Mouse (Mus musculus) stomach, embryonic 16.5 days (tissue): ENCODE measurements around the gene Hunk. TPM values are rescaled to one million over a fixed set of nuclear protein-coding genes. Genes with fewer than 3 reads are reported as not detected.

Experiments
- ATAC-seq: fragments of 200-750 bp; cut with Nextera tagmentation; 2 replicates; pipeline ENCODE4 v1.8.0; 2017; ENCODE audit warnings: moderate number of reproducible peaks, moderate TSS enrichment; ENCODE audit not compliant: insufficient read depth, low FRiP score
- H3K27ac ChIP-seq: fragments of 300-500 bp; sonication (generic); 2 replicates; pipeline ENCODE4 v1.5.1; 2014; ENCODE audit warnings: low read length
- H3K27me3 ChIP-seq: fragments of 300-500 bp; sonication (generic); 2 replicates; pipeline ENCODE4 v1.6.1; 2014; ENCODE audit warnings: low read length, control low read depth, mixed read lengths; ENCODE audit not compliant: control insufficient read depth, insufficient read depth
- H3K36me3 ChIP-seq: fragments of 300-500 bp; sonication (generic); 2 replicates; pipeline ENCODE4 v1.6.1; 2014; ENCODE audit warnings: low read length; ENCODE audit not compliant: control insufficient read depth, insufficient read depth
- H3K4me1 ChIP-seq: fragments of 300-500 bp; sonication (generic); 2 replicates; pipeline ENCODE4 v1.6.1; 2014; ENCODE audit warnings: low read length, control low read depth, mixed read lengths; ENCODE audit not compliant: control insufficient read depth, insufficient read depth
- H3K4me2 ChIP-seq: fragments of 300-500 bp; sonication (generic); 2 replicates; pipeline ENCODE4 v1.6.1; 2014; ENCODE audit warnings: low read depth, low read length, mixed read lengths
- H3K4me3 ChIP-seq: fragments of 300-500 bp; sonication (generic); replicated peaks from 2 replicates; pipeline ENCODE4 v1.5.1; 2014; ENCODE audit warnings: mild to moderate bottlenecking, low read length
- H3K9ac ChIP-seq: fragments of 300-500 bp; sonication (generic); 2 replicates; pipeline ENCODE4 v1.6.1; 2014; ENCODE audit warnings: low read length
- H3K9me3 ChIP-seq: fragments of 300-500 bp; sonication (generic); replicated peaks from 2 replicates; pipeline ENCODE4 v1.6.1; 2016; ENCODE audit warnings: low read length, control low read depth; ENCODE audit not compliant: control insufficient read depth
- WGBS: fragments of 180-500 bp; shearing (Covaris S2); extraction: QIAGEN DNeasy Blood & Tissue Kit; methylation state at CpG from one replicate; pipeline ENCODE4 v1.1.7; 2014; 5-methylcytosine and 5-hydroxymethylcytosine counted together
- polyA plus RNA-seq: library from polyadenylated mRNA; unstranded; fragments of >200 nt; fragmentation: Nextera tagmentation; extraction: Ambion mirVana; gene quantifications from 2 replicates; pipeline ENCODE4 v1.2.1, GENCODE M21; 2015

Hunk gene
- polyA plus RNA-seq: 5.6 and 6.0 TPM in 2 replicates

- H3K4me3 ChIP-seq: peak within 1 kb of the TSS; percentile 65
- H3K9ac ChIP-seq: peak within 1 kb of the TSS; percentile 78
- WGBS: under 1% methylated on average over 96 of the region's 101 CpGs
- peak within 1 kb of the TSS; percentile 92 for H3K27ac ChIP-seq
- H3K27me3 ChIP-seq: peaks cover 4% of the 10 kb centered on the region; the same call in 1 of the 2 replicates
- ATAC-seq: peak; percentile 84
- peaks cover 44% of the 10 kb centered on the region for H3K4me1 ChIP-seq
- H3K4me2 ChIP-seq: peak within 1 kb of the TSS; percentile 69
- H3K36me3 ChIP-seq: no peaks in the 10 kb centered on the region; the same call in 1 of the 2 replicates
- no peaks in the 10 kb centered on the region for H3K9me3 ChIP-seq
These were observed at the start of gene Hunk for GRCm38 (mm10) chr16:90385688-90386513. Gene Hunk, plus strand, starts transcription at chr16:90386013.

GRCm38 (mm10) chr16:90339026-90339425 is 46.8 kb upstream of the Hunk start:
- Histone ChIP-seq H3K4me2 (no peak overlapping the region), H3K4me1 (no peaks in the 10 kb centered on the region), H3K9ac (no peak overlapping the region), H3K4me3 (no peak overlapping the region), H3K9me3 (no peaks in the 10 kb centered on the region), H3K36me3 (no peaks in the 10 kb centered on the region; the same call in 1 of the 2 replicates), H3K27me3 (no peaks in the 10 kb centered on the region), H3K27ac (no peak overlapping the region)
- WGBS: 92% methylated on average over 6 of the region's 6 CpGs
- no peak for ATAC-seq

GRCm38 (mm10) chr16:90341086-90341485 is 44.7 kb upstream of the Hunk start:
- Histone ChIP-seq H3K27ac (no peak overlapping the region), H3K9me3 (no peaks in the 10 kb centered on the region), H3K4me1 (no peaks in the 10 kb centered on the region), H3K27me3 (no peaks in the 10 kb centered on the region), H3K9ac (no peak overlapping the region), H3K4me3 (no peak overlapping the region), H3K36me3 (no peaks in the 10 kb centered on the region; the same call in 1 of the 2 replicates), H3K4me2 (no peak overlapping the region)
- 88% methylated on average over 5 of the region's 5 CpGs for WGBS
- ATAC-seq: no peak

- no peak overlapping the region for H3K9ac ChIP-seq
- H3K36me3 ChIP-seq: no peaks in the 10 kb centered on the region
- no peaks in the 10 kb centered on the region for H3K27me3 ChIP-seq
- no peak overlapping the region for H3K4me2 ChIP-seq
- no peak overlapping the region for H3K4me3 ChIP-seq
- WGBS: 30% methylated on average over 12 of the region's 13 CpGs
- ATAC-seq: peak; percentile 97
- no peak overlapping the region for H3K27ac ChIP-seq
- no peaks in the 10 kb centered on the region for H3K9me3 ChIP-seq
- H3K4me1 ChIP-seq: no peaks in the 10 kb centered on the region
These were observed 35.9 kb upstream of the Hunk start for GRCm38 (mm10) chr16:90349700-90350548.

GRCm38 (mm10) chr16:90351726-90352125 is 34.1 kb upstream of the Hunk start:
- 67% methylated on average over 8 of the region's 8 CpGs for WGBS

GRCm38 (mm10) chr16:90352691-90353090 is 33.1 kb upstream of the Hunk start:
- Histone ChIP-seq H3K27ac (no peak overlapping the region), H3K4me2 (no peak overlapping the region), H3K4me3 (no peak overlapping the region), H3K4me1 (no peaks in the 10 kb centered on the region), H3K36me3 (no peaks in the 10 kb centered on the region), H3K27me3 (no peaks in the 10 kb centered on the region), H3K9ac (no peak overlapping the region), H3K9me3 (no peaks in the 10 kb centered on the region)
- no peak for ATAC-seq
- WGBS: 53% methylated on average over 6 of the region's 6 CpGs

More at GRCm38 (mm10) chr16:90351726-90352125, 34.1 kb upstream of the Hunk start:
- H3K36me3 ChIP-seq: no peaks in the 10 kb centered on the region
- no peak overlapping the region for H3K4me2 ChIP-seq
- no peak overlapping the region for H3K4me3 ChIP-seq
- ATAC-seq: no peak
- H3K27ac ChIP-seq: no peak overlapping the region
- H3K9ac ChIP-seq: no peak overlapping the region
- no peaks in the 10 kb centered on the region for H3K27me3 ChIP-seq
- H3K4me1 ChIP-seq: no peaks in the 10 kb centered on the region
- no peaks in the 10 kb centered on the region for H3K9me3 ChIP-seq

GRCm38 (mm10) chr16:90353156-90353555 is 32.7 kb upstream of the Hunk start:
- Histone ChIP-seq H3K9me3 (no peaks in the 10 kb centered on the region), H3K4me1 (no peaks in the 10 kb centered on the region), H3K4me3 (no peak overlapping the region), H3K4me2 (no peak overlapping the region), H3K36me3 (no peaks in the 10 kb centered on the region), H3K9ac (no peak overlapping the region), H3K27ac (no peak overlapping the region), H3K27me3 (no peaks in the 10 kb centered on the region)
- 84% methylated on average over 5 of the region's 5 CpGs for WGBS
- no peak for ATAC-seq

- Histone ChIP-seq H3K27me3 (no peaks in the 10 kb centered on the region), H3K9me3 (no peaks in the 10 kb centered on the region), H3K27ac (no peak overlapping the region), H3K4me2 (no peak overlapping the region), H3K9ac (no peak overlapping the region), H3K4me1 (peaks cover 3% of the 10 kb centered on the region), H3K36me3 (no peaks in the 10 kb centered on the region), H3K4me3 (no peak overlapping the region)
- ATAC-seq: no peak
- 77% methylated on average over 9 of the region's 9 CpGs for WGBS
These were observed 26.5 kb upstream of the Hunk start for GRCm38 (mm10) chr16:90359329-90359728.

- H3K36me3 ChIP-seq: no peaks in the 10 kb centered on the region
- H3K27me3 ChIP-seq: no peaks in the 10 kb centered on the region
- no peak overlapping the region for H3K4me3 ChIP-seq
- WGBS: 32% methylated on average over 4 of the region's 4 CpGs
- no peaks in the 10 kb centered on the region for H3K9me3 ChIP-seq
- no peak overlapping the region for H3K27ac ChIP-seq
- ATAC-seq: no peak
- peaks cover 3% of the 10 kb centered on the region for H3K4me1 ChIP-seq
- no peak overlapping the region for H3K4me2 ChIP-seq
- H3K9ac ChIP-seq: no peak overlapping the region
These were observed 26.1 kb upstream of the Hunk start for GRCm38 (mm10) chr16:90359750-90360149.
